17 mouse cellular contexts compared by ENCODE assay signal in genomic region chr8:49553175-49553574, GRCm38 (mm10).
DNase-seq lines count a peak whose midpoint lies in the region; ATAC-seq lines count a peak whose summit lies in the region.
"Had no signal": no experiment of that assay in that cellular context is flagged by ENCODE, and none has a peak within 500 bp of the region (broad histone marks: within the 10 kb centered on the region; RNA-seq: fewer than 3 reads in every experiment).

No protein-coding gene starts in this region.

- no peak overlapping the region for H3K4me3 ChIP-seq in heart, embryonic 15.5 days
- H3K4me3 ChIP-seq in forebrain, embryonic 12.5 days (replicated peaks), result no peak overlapping the region
- no peak overlapping the region for H3K4me3 ChIP-seq in kidney, embryonic 16.5 days (ENCODE audit: low read length)
- H3K4me3 ChIP-seq: neural tube, embryonic 12.5 days had no signal

- H3K36me3 ChIP-seq in heart, embryonic 15.5 days, result no peaks in the 10 kb centered on the region
- H3K36me3 ChIP-seq in forebrain, embryonic 12.5 days (replicated peaks), result no peaks in the 10 kb centered on the region
- no peaks in the 10 kb centered on the region for H3K36me3 ChIP-seq in kidney, embryonic 16.5 days (ENCODE audit: insufficient read depth, low read length)
- H3K36me3 ChIP-seq: neural tube, embryonic 12.5 days had no signal

- H3K27ac ChIP-seq in heart, embryonic 15.5 days, result no peak overlapping the region
- no peak overlapping the region for H3K27ac ChIP-seq in forebrain, embryonic 12.5 days
- H3K27ac ChIP-seq in kidney, embryonic 16.5 days (ENCODE audit: low read length), result no peak overlapping the region
- H3K27ac ChIP-seq: neural tube, embryonic 12.5 days had no signal

- intact Hi-C loops in heart, postnatal 36 days (cut with DNase I), result no loop called here

- ATAC-seq in heart, embryonic 15.5 days (replicated peaks; ENCODE audit: insufficient number of reproducible peaks, insufficient read depth, low FRiP score, low read depth), result peak; percentile 70
- no peak for ATAC-seq in forebrain, embryonic 12.5 days (ENCODE audit: low FRiP score)
- ATAC-seq in kidney, embryonic 16.5 days (ENCODE audit: low FRiP score, low TSS enrichment), result no peak
- ATAC-seq: inflammation-experienced regulatory T-cells, adult 6 months had no signal

- no peak overlapping the region for H3K4me2 ChIP-seq in heart, embryonic 15.5 days
- H3K4me2 ChIP-seq in forebrain, embryonic 12.5 days, result no peak overlapping the region
- no peak overlapping the region for H3K4me2 ChIP-seq in kidney, embryonic 16.5 days (replicated peaks; ENCODE audit: low read depth, low read length)
- H3K4me2 ChIP-seq: liver, embryonic 11.5 days; neural tube, embryonic 12.5 days had no signal

- no peaks in the 10 kb centered on the region for H3K9me3 ChIP-seq in heart, embryonic 15.5 days (replicated peaks)
- H3K9me3 ChIP-seq in forebrain, embryonic 12.5 days, result no peaks in the 10 kb centered on the region
- no peaks in the 10 kb centered on the region for H3K9me3 ChIP-seq in kidney, embryonic 16.5 days (ENCODE audit: low read length)
- H3K9me3 ChIP-seq: neural tube, embryonic 12.5 days had no signal

- WGBS in heart, embryonic 15.5 days, result 33% methylated on average over 3 of the region's 3 CpGs
- WGBS in forebrain, embryonic 12.5 days, result 91% methylated on average over 3 of the region's 3 CpGs
- WGBS in kidney, embryonic 16.5 days, result 91% methylated on average over 3 of the region's 3 CpGs

- DNase-seq in cerebellum, postnatal 14 days, result peak; percentile 54 to 61
- no peak for DNase-seq in cerebellum, adult 11 months
- DNase-seq in heart, adult 11 months, result no peak
- peak; percentile 15 to 26 for DNase-seq in heart, postnatal 36 days
- DNase-seq in skeletal muscle tissue, adult 2 months (ENCODE audit: low read depth, low spot score), result peak; percentile 21
- DNase-seq: adrenal gland, adult 8-10 months; B cell, adult 2 months; kidney, postnatal 10 days; layer of hippocampus, adult 9-11 months; spleen, adult 18-20 months; thymus, postnatal 25 days had no signal

- H3K4me1 ChIP-seq in heart, embryonic 15.5 days (replicated peaks), result peaks cover 6% of the 10 kb centered on the region
- H3K4me1 ChIP-seq in forebrain, embryonic 12.5 days, result no peaks in the 10 kb centered on the region
- H3K4me1 ChIP-seq in kidney, embryonic 16.5 days (ENCODE audit: insufficient read depth, low read length), result no peaks in the 10 kb centered on the region
- H3K4me1 ChIP-seq: neural tube, embryonic 12.5 days had no signal

- no peaks in the 10 kb centered on the region for H3K27me3 ChIP-seq in heart, embryonic 15.5 days
- H3K27me3 ChIP-seq in forebrain, embryonic 12.5 days, result no peaks in the 10 kb centered on the region
- H3K27me3 ChIP-seq in kidney, embryonic 16.5 days (ENCODE audit: insufficient read depth, low read length), result no peaks in the 10 kb centered on the region
- H3K27me3 ChIP-seq: neural tube, embryonic 12.5 days had no signal

- H3K9ac ChIP-seq in heart, embryonic 15.5 days, result no peak overlapping the region
- H3K9ac ChIP-seq in forebrain, embryonic 12.5 days, result no peak overlapping the region
- no peak overlapping the region for H3K9ac ChIP-seq in kidney, embryonic 16.5 days (replicated peaks; ENCODE audit: low read length)
- H3K9ac ChIP-seq: neural tube, embryonic 12.5 days had no signal

Comparison
In these comparisons a context has a peak if more than half of its experiments do, and no peak if none do; other contexts are left out.
1. DNase-seq: peak in cerebellum, postnatal 14 days (2 of 2), heart, postnatal 36 days (2 of 2) and skeletal muscle tissue, adult 2 months (single experiment); none in cerebellum, adult 11 months (single experiment) and heart, adult 11 months (single experiment).